Mouse (Mus musculus) liver, embryonic 14.5 days (tissue): ENCODE results near the gene Fyn. TPM values are rescaled to one million over a fixed set of nuclear protein-coding genes. Genes with fewer than 3 reads are reported as not detected.
A peak's percentile ranks its signal among the peaks of the same experiment; 100 is the strongest.

Source experiments
- ATAC-seq: fragments of 200-750 bp; cut with Nextera tagmentation; 2 replicates; pipeline ENCODE4 v1.8.0; 2017; ENCODE audit warnings: moderate number of reproducible peaks, mild to moderate bottlenecking, moderate library complexity; ENCODE audit not compliant: insufficient read depth
- DNase-seq, 3 experiments: peaks; one replicate each; pipeline ENCODE4 v3.0.0-alpha.2; 2012 to 2013; ENCODE audit warnings: low read depth in 3 of 3, low spot score in 3 of 3
- H3K27ac ChIP-seq: fragments of 300-500 bp; sonication (generic); 2 replicates; pipeline ENCODE4 v1.5.1; 2014; ENCODE audit warnings: moderate library complexity, mild to moderate bottlenecking, control low read depth, inconsistent platforms
- H3K27me3 ChIP-seq: fragments of 300-500 bp; sonication (generic); 2 replicates; pipeline ENCODE4 v1.6.1; 2014; ENCODE audit warnings: mild to moderate bottlenecking, low read length, moderate library complexity; ENCODE audit not compliant: control insufficient read depth, insufficient read depth
- H3K36me3 ChIP-seq: fragments of 300-500 bp; sonication (generic); replicated peaks from 2 replicates; pipeline ENCODE4 v1.6.1; 2014; ENCODE audit warnings: low read depth; ENCODE audit not compliant: control insufficient read depth, insufficient read depth
- H3K4me1 ChIP-seq, 2 experiments: fragments of 200-500 bp in 1 of 2; fragments of 300-500 bp in 1 of 2; sonication (generic) in 1 of 2; replicated peaks; 2 replicates each; pipeline ENCODE4 v1.6.1; 2012 to 2014; ENCODE audit warnings: antibody characterized with exemption in 1 of 2, inconsistent platforms in 1 of 2, low read length in 1 of 2; ENCODE audit not compliant: control insufficient read depth in 2 of 2, insufficient read depth in 2 of 2
- H3K4me2 ChIP-seq: fragments of 300-500 bp; sonication (generic); 2 replicates; pipeline ENCODE4 v1.6.1; 2014; ENCODE audit warnings: low read depth, mild to moderate bottlenecking, control low read depth, moderate library complexity
- H3K4me3 ChIP-seq, 2 experiments: fragments of 200-500 bp in 1 of 2; fragments of 300-500 bp in 1 of 2; sonication (generic) in 1 of 2; 2 replicates each; pipeline ENCODE4 v1.5.1; 2012 to 2014; ENCODE audit warnings: low read depth in 2 of 2, low read length in 2 of 2, mild to moderate bottlenecking in 2 of 2, control low read depth in 1 of 2, inconsistent platforms in 1 of 2, moderate library complexity in 1 of 2; ENCODE audit not compliant: insufficient read depth in 1 of 2
- H3K9ac ChIP-seq: fragments of 300-500 bp; sonication (generic); replicated peaks from 2 replicates; pipeline ENCODE4 v1.6.1; 2014; ENCODE audit warnings: mild to moderate bottlenecking, control low read depth, moderate library complexity
- H3K9me3 ChIP-seq: fragments of 300-500 bp; sonication (generic); 2 replicates; pipeline ENCODE4 v1.6.1; 2016; ENCODE audit warnings: low read length, mixed read lengths; ENCODE audit not compliant: control insufficient read depth
- CTCF ChIP-seq: IDR thresholded peaks from 2 replicates; pipeline ENCODE4 v1.5.1; 2016; ENCODE audit warnings: antibody characterized with exemption, low read depth, control low read depth
- EP300 ChIP-seq: IDR thresholded peaks from 2 replicates; pipeline ENCODE4 v1.6.1; 2016; ENCODE audit warnings: antibody characterized with exemption, low read depth
- WGBS: fragments of 180-500 bp; shearing (Covaris S2); extraction: QIAGEN DNeasy Blood & Tissue Kit; methylation state at CpG from one replicate; pipeline ENCODE4 v1.1.7; 2014; ENCODE audit not compliant: insufficient replicate concordance; 5-methylcytosine and 5-hydroxymethylcytosine counted together
- polyA plus RNA-seq, 2 experiments: library from polyadenylated mRNA; depleted of rRNA in 1 of 2; stranded (reverse) in 1 of 2; unstranded in 1 of 2; fragments of >200 nt; fragmentation: Nextera tagmentation in 1 of 2; extraction: Ambion mirVana in 1 of 2; gene quantifications; 2 replicates each; pipeline versions ENCODE4 v1.2.1 to v1.2.3; 2012 to 2014

Fyn gene
- polyA plus RNA-seq, 2 experiments, result 8.2 to 9.8 TPM

DNA sequence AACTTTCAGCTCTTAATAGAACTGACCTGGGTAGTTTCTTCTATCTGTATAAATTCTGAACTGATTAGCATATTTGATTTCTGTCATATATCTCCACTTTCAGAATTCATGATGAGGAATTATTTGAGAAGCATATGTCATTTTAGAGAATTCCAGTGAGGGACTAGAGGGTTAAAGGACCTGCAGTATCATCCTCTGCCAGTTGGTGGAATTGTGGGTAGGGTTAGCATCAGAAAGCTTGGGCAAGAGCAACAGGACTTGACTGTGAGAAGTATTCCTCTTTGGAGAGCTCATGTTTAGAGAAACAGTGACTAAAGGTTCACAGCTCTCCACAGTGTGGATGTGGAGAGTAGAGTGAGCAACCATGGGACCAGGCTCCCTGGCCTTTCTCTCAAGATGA lies 75.3 kb downstream of the Fyn start:
- DNase-seq, result no peak

DNA sequence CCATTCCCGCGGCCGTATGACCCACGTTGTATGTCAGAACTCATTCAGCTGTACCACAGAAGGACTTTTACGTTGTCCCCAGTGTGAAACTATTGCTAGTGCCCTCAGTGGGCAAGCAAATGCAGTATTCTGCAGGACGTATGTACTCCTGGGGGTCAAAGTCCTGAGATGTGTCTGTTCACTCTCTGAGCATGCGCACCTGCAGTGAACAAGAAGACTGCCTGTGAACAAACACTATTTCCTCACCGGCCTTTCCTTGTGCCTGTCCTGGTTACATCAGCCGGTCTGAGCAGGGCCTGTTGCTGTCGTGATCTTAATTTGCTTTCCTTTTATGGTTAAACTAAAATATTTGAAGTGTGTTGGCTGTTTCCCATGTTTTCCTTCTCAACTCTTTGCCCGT lies 77.2 kb downstream of the Fyn start:
- Histone ChIP-seq H3K27ac (no peak overlapping the region), H3K4me1 (peaks cover 0 to 3% of the 10 kb centered on the region in 2 experiments; a peak in 1 of 4 replicates), H3K27me3 (no peaks in the 10 kb centered on the region), H3K4me3 (no peak overlapping the region), H3K36me3 (no peaks in the 10 kb centered on the region), H3K9me3 (no peaks in the 10 kb centered on the region), H3K9ac (no peak overlapping the region), H3K4me2 (no peak overlapping the region)
- DNase-seq (no peak), ATAC-seq (no peak)
- no peak for TF ChIP-seq EP300
- TF ChIP-seq CTCF, result no peak
- 80% methylated on average over 11 of the region's 11 CpGs for WGBS

More for the DNA sequence above, 75.3 kb downstream of the Fyn start:
- no peak for ATAC-seq
- TF ChIP-seq CTCF, result 0 out of 2 replicates have a peak, but pooled peaks have one; percentile 11
- TF ChIP-seq EP300, result no peak
- H3K9ac ChIP-seq, result no peak overlapping the region
- no peak overlapping the region for H3K4me2 ChIP-seq
- H3K4me1 ChIP-seq, result no peaks in the 10 kb centered on the region; a peak in 1 of 4 replicates
- no peak overlapping the region for H3K4me3 ChIP-seq
- no peaks in the 10 kb centered on the region for H3K9me3 ChIP-seq
- H3K36me3 ChIP-seq, result no peaks in the 10 kb centered on the region
- H3K27ac ChIP-seq, result no peak overlapping the region
- no peaks in the 10 kb centered on the region for H3K27me3 ChIP-seq

- no peak for ATAC-seq
- 77% methylated on average over 5 of the region's 5 CpGs for WGBS
- H3K4me2 ChIP-seq, result no peak overlapping the region
- no peak for DNase-seq
- no peak overlapping the region for H3K4me3 ChIP-seq
- no peaks in the 10 kb centered on the region for H3K9me3 ChIP-seq
- no peak overlapping the region for H3K9ac ChIP-seq
- no peaks in the 10 kb centered on the region for H3K36me3 ChIP-seq
- H3K27me3 ChIP-seq, result no peaks in the 10 kb centered on the region
- H3K27ac ChIP-seq, result no peak overlapping the region
- H3K4me1 ChIP-seq, result peaks cover 0 to 3% of the 10 kb centered on the region in 2 experiments; a peak in 1 of 4 replicates
- no peak for TF ChIP-seq CTCF
- TF ChIP-seq EP300, result no peak
These were observed 78.1 kb downstream of the Fyn start for GRCm38 (mm10) chr10:39446706-39447105.

- Histone ChIP-seq H3K36me3 (no peaks in the 10 kb centered on the region), H3K9ac (no peak overlapping the region), H3K4me3 (no peak overlapping the region), H3K4me1 (peaks cover 0 to 3% of the 10 kb centered on the region in 2 experiments; a peak in 1 of 4 replicates), H3K9me3 (no peaks in the 10 kb centered on the region), H3K27ac (no peak overlapping the region), H3K4me2 (no peak overlapping the region), H3K27me3 (no peaks in the 10 kb centered on the region)
- ATAC-seq (no peak), DNase-seq (no peak)
- TF ChIP-seq EP300 (no peak), CTCF (no peak)
- 29% methylated on average over 4 of the region's 4 CpGs for WGBS
These were observed 80.5 kb downstream of the Fyn start for GRCm38 (mm10) chr10:39449179-39449578.

- H3K9ac ChIP-seq, result no peak overlapping the region
- no peak for ATAC-seq
- TF ChIP-seq EP300 (no peak), CTCF (no peak)
These were observed 81.7 kb downstream of the Fyn start for GRCm38 (mm10) chr10:39450356-39450755.

More at GRCm38 (mm10) chr10:39450356-39450755, 81.7 kb downstream of the Fyn start:
- 63% methylated on average over 8 of the region's 8 CpGs for WGBS
- H3K4me1 ChIP-seq, result peaks cover 0 to 5% of the 10 kb centered on the region in 2 experiments; a peak in 2 of 4 replicates
- no peak overlapping the region for H3K4me2 ChIP-seq
- H3K9me3 ChIP-seq, result no peaks in the 10 kb centered on the region
- no peaks in the 10 kb centered on the region for H3K36me3 ChIP-seq
- no peak overlapping the region for H3K4me3 ChIP-seq
- no peak for DNase-seq
- no peak overlapping the region for H3K27ac ChIP-seq
- no peaks in the 10 kb centered on the region for H3K27me3 ChIP-seq
